Mouse (Mus musculus) retina, embryonic 14.5 days (tissue): ENCODE data around the gene Trpc4ap.
"Not testable (repeated sequence)": the region's sequence is repeated elsewhere in the genome, so short reads cannot be mapped to it uniquely, and the experiment has no call there.

Source experiments
- DNase-seq: peaks from one replicate; pipeline ENCODE4 v3.0.0-alpha.2; 2015; ENCODE audit warnings: low spot score

Trpc4ap gene

GRCm38 (mm10) chr2:155611834-155612550, 80.2 kb downstream of the Trpc4ap start:
- no peak for DNase-seq

DNA sequence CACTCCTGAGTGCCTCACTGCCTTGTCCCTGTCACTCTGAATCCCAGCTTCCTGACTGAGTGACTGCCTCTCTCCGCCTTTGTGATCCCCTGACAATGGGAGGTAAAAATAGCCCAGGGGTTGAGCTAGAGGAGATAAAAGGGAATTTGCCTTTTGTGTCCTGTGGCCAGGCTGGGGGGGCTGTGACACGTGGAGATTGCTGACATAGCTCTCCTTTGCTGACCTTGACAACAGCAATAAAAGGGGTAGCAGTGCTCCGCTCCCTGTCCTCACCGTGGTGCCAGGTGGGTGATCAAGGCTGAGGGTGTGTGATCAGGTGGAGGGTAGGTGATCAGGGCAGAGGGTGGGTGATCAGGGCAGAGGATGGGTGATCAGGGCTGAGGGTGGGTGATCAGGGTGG, 81.2 kb downstream of the Trpc4ap start, which contains the start of gene Myh7b:
Myh7b (plus strand) TSS at position 235 of the 400 bp plus-strand sequence.
- no peak for DNase-seq

DNA sequence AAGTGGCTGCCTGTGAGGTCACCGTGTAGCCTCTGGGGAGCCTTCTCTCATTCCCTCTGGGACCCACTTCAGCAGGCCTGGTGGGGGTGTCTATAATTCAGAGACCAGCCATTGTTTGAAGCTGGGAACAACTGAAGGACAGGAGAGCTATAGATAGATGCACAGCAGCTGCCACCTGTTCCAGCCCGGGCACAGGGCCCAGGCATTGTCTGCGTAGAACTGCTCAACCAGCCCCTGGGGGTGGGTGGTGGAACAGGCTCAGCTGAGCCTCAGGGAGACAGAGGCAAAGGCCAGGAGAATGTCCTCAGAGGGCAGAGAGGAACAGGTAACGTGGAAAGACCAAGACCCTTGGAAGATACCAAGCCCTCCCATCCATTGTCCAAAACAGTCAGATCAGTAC, 85.8 kb downstream of the Trpc4ap start:
- no peak for DNase-seq

DNA sequence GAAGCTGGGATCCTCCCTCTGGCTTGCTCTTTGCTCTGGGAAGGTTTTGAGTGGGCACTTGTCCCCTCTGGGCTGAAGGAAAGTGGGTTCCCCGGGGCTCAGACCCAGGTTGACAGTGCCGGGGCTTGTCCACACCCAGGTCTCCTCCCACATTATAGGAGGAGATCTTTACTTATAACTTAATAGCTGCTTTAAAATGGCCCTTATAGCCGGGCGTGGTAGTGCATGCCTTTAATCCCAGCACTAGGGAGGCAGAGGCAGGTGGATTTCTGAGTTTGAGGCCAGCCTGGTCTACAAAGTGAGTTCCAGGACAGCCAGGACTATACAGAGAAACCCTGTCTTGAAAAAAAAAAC, 87.0 kb downstream of the Trpc4ap start:
- DNase-seq, result not testable (repeated sequence)

- no peak for DNase-seq
These were observed 87.5 kb downstream of the Trpc4ap start for GRCm38 (mm10) chr2:155604560-155605235.

GRCm38 (mm10) chr2:155603707-155604106, 88.5 kb downstream of the Trpc4ap start:
- DNase-seq, result no peak

- no peak for DNase-seq
These were observed 96.7 kb downstream of the Trpc4ap start for GRCm38 (mm10) chr2:155595516-155595915.

- DNase-seq, result no peak
These were observed 99.3 kb downstream of the Trpc4ap start for GRCm38 (mm10) chr2:155592854-155593283.

GRCm38 (mm10) chr2:155592137-155592853, 99.9 kb downstream of the Trpc4ap start, which contains the start of gene Gss:
TSS of gene Gss (minus strand) at chr2:155592810.
- peak; percentile 98 for DNase-seq

GRCm38 (mm10) chr2:155591676-155592075, 100.5 kb downstream of the Trpc4ap start:
- peak; percentile 28 for DNase-seq

GRCm38 (mm10) chr2:155590876-155591275, 101.3 kb downstream of the Trpc4ap start:
- DNase-seq, result no peak

DNA sequence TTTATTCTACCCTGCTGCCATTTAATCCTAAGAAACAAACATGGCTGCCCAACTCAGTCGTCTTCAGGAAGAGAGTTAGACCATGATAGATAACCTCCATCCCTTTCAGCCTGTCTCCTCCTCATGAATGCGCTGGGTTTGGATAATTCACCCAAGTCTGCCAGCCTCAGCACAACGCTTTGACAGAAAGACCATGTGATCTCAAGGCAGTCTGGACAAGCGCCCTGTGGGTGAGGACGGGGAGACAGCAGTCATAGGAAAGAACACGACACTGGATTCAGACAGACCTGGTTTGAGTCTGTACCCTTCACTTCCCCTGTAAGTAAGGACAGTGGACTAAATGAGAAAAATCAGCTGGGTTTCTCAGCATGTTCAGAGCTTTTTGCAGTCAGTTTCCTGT, 102.7 kb downstream of the Trpc4ap start:
- DNase-seq, result no peak

DNA sequence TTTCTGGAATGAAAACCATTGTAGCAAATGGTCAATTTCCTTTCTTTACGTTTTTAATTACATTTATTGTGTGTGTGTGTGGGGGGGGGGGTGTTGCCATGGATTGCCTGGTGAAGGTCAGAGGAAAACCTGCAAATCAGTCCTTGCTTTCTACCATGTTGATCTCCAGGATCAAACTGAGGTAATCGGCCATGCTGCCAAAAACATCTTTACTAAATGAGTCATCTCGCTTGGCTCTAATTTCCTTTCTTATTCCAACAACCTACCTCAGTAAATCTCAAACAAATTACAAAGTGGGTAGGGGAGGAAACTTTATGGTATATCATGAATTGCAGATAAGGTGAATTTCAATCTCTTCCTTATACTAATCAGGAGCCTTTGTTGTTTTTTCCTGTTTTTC, 104.0 kb downstream of the Trpc4ap start:
- no peak for DNase-seq

- no peak for DNase-seq
These were observed 106.7 kb downstream of the Trpc4ap start for GRCm38 (mm10) chr2:155585486-155585885.

GRCm38 (mm10) chr2:155585082-155585481, 107.1 kb downstream of the Trpc4ap start:
- DNase-seq, result no peak
